Mouse (Mus musculus): Measurements from ENCODE around the gene Tmtc2.
"Not testable (repeated sequence)": the region's sequence is repeated elsewhere in the genome, so short reads cannot be mapped to it uniquely, and the experiment has no call there.

Tmtc2 gene

DNA sequence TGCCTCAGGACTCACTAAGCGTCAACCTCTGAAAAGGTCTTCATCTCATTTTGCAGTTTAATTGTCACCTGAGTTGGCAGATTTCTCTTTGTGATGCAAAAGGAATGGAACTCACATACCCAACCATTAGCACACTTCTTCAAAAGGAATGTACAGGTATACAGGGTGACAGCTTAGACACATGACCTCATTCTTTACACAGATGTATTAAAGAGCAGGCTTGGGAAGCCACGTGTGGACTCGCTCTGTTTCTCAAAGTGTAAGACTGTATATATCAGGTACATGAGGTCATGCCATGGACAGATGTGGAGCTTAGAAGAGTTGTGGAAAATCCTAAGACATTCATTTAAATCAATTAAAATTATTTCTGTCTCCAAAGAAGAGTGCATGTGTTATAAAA, 286.7 kb downstream of the Tmtc2 start:
- DNase-seq, result no peak

DNA sequence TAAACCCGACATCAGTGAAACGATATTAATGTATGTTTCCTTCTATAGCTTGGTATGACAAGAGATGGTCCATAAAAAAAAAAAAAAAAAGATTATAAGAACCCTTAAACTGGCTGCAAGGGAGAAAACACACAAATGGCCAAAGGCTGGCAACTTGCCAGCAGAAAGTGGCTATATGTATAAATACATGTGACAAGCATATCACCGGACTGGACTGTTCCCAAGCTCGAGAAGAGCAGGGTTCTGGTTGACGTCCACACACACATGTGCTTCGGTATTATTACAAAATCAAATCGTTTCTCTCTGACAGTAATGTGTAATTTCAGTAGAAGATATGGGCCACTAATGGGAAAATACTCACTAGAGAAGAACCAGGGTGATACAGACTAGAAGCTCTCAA, 287.2 kb downstream of the Tmtc2 start:
- DNase-seq, result no peak

GRCm38 (mm10) chr10:105286221-105286620, 288.0 kb downstream of the Tmtc2 start:
- no peak for DNase-seq

DNA sequence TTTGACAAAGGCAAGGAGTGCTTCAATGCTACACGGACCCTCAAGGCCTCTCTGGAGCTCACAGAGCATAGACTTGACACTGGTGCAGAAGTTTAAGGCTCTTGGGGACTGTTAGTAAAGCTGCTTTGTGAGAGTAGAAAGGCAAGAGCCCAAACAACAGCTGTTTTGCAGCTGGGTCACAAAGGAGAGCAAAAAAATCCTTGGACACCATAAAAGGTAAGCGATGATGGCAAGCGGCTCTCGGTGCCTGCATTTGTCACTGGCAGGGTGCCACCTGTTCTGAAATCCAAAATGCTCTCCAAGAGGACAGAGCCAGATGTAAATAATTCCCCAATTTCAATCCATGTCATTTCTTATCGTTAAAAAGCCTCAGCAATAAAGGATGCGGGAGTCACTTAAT, 290.1 kb downstream of the Tmtc2 start:
- no peak for DNase-seq

DNA sequence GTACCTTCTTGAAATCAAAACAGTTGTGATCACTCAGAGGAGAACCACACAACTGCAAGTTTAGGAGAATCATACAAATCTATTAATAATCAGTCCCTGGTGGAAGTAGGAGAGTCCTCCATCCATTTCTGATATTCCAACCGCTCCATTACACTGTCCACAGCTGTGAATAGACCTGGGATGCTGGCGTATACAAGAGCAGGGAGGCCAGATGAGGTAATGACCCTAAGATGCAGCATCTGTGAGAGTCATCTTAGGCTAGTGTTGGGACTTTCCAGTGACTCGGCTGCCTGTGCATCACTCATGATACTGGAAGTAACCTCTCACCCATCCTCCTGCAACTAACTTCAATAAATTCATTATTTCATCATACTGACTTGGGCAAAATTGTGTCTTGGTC, 293.3 kb downstream of the Tmtc2 start:
- DNase-seq, result no peak

DNA sequence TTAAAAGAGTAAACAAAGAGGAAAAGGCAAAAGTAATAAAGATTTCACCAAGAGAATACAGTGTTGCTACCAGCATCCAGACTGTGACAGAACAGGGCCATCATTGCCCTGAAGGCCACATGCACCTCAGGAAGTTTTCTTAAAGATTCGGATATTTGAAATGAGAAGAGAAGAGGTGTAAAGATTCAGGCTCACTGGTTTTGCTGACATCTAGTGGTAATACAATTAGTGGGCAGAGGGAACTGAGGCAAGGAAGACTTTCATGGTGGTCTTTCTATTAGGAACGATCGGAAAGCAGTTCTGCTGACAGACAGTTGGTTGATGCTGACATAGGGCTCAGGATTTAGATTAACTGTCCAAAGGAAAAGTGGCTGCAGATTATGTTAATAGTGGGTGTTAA, 314.2 kb downstream of the Tmtc2 start:
- peak; percentile 2 for DNase-seq

DNA sequence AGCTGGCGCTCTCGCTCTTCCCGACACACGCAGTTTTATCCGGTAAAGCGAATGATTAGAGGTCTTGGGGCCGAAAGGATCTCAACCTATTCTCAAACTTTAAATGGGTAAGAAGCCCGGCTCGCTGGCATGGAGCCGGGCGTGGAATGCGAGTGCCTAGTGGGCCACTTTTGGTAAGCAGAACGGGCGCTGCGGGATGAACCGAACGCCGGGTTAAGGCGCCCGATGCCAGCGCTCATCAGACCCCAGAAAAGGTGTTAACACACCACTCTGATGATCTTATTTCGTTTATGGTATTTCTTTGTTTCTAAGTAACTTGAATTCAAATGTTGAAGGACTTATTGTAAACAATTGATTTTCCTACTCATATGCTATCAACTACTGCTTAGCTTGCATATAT, 336.0 kb downstream of the Tmtc2 start:
- DNase-seq, result not testable (repeated sequence)

DNA sequence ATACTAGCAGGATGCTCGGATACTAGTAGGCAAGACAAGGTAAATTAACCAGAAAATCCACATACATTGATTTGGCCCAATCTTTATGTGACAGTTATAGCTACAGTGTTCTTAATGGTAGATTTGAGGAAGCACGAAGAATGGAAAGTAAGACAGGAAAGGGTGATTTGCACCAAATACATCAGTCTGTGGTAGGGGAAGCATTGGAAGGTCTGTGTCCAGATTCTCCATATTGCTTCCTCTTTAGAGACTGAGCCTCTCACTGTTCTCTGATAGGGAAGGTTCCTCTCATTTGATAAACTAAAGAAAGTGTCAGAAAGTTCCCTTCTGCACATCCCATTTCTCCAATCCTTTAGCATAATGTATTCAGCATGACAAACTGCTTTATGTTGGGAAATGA, 341.4 kb downstream of the Tmtc2 start:
- no peak for DNase-seq

GRCm38 (mm10) chr10:105230416-105230815, 343.8 kb downstream of the Tmtc2 start:
- DNase-seq, result no peak

- no peak for DNase-seq
These were observed 345.6 kb downstream of the Tmtc2 start for GRCm38 (mm10) chr10:105228623-105229022.

GRCm38 (mm10) chr10:105227631-105228030, 346.6 kb downstream of the Tmtc2 start:
- no peak for DNase-seq

DNA sequence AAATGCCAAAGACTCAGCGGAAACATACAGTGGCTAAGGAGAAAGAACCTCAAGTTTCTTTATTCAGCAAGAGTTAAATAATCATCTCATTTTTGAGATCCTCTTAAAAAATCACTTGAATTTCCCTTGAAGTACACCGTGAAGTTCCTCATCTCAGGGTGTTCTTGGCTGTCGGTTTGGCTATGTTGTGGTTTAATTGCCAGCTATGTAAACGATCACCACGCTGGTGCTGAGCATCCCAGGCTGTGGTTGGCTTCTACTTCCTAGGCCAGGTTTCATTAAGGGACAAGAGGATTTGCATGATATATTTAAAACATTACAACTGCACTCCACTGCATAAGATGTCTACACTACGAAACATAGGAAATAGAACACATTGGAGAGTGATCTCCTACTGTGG, 348.5 kb downstream of the Tmtc2 start:
- no peak for DNase-seq

GRCm38 (mm10) chr10:105222904-105223303, 351.3 kb downstream of the Tmtc2 start:
- no peak for DNase-seq

- DNase-seq, result no peak
These were observed 372.8 kb downstream of the Tmtc2 start for GRCm38 (mm10) chr10:105201491-105201890.

DNA sequence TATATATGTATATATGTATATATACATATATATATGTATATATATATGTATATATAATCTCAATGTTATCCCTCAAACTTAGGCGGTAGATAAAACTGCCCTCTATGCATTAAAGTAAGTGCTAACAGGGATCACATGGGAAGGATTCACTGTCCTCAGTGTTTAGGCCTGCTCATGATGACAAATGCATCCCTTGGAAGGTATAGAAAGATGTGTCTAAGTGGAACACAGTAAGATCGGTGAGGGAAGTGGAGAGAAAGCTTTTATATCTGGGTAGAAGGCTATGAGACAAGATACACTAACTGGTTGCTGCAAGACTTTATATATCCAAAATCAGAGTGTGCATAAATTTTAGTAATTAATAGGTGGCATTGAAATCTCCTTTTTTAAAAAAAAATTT, 373.6 kb downstream of the Tmtc2 start:
- DNase-seq, result no peak

DNA sequence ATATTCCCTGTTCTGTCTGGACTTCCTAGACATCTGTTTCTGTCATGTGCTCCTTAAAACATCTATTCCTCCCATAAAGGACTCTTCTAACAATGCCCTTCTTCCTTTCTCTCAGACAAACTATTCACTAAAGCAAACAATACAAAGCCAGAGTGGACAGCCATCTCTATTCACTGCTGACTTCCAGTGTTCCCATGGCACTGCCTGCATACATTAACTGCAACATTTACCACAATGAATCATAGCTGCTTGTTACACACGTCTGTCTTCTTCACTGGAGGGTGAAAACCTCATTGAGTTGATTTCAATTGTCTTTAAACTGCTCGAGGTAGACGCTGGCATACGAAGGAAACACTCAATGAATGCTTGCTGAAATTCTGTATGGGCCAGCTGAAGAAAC, 374.2 kb downstream of the Tmtc2 start:
- peak; percentile 51 for DNase-seq

GRCm38 (mm10) chr10:105199515-105199914, 374.7 kb downstream of the Tmtc2 start:
- DNase-seq, result no peak

DNA sequence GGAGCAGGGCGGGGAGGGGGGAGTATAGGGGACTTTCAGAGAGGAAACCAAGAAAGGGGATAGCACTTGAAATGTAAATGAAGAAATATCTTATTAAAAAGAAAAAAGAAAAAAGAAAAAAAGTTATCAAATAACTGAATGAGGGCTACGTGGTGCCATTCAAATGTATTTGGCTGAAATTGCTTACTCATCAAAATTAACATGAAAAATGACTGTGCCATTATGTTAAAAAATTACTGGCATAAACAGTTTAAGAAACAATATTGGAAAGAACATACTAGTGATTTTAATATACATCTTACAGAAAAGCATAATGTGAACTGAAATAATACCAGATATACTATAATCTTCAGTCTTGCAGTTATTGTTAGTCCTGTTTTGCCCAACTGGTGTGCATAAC, 378.9 kb downstream of the Tmtc2 start:
- no peak for DNase-seq

DNA sequence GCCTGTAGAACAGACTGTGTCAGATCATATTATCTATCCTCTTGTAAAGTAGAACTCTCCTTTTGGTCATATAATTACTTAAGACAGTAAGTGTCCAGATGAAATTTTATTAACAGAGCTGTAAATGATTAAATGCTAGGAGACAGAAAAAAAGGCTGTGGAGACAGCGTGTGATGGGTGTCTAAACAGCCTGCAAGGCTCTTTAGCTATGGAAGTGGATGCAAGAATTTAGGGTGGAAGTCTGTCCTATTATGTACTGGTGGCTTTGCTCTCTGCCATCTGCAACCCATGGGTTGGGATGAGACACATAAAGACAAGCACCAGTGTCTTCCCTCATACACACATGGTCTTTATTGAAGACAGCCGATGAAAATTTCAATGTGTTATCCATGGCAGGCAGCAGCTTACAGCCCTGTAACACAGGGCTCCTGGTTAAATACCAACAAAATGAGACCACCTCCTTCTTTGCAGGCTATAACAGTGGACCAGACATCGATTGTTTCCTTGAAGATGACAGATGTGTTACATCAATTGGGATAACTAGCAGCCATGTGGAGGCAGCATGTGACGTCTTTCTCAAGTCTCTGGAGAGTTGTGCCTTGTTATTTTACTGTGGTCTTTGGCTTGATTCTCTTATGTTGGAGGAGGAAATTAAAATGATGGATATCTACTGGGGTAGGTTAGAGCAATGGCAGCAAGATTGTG, 380.3 kb downstream of the Tmtc2 start:
- DNase-seq, result no peak

- no peak for DNase-seq
These were observed 382.2 kb downstream of the Tmtc2 start for GRCm38 (mm10) chr10:105192071-105192470.

GRCm38 (mm10) chr10:105189746-105190145, 384.5 kb downstream of the Tmtc2 start:
- DNase-seq, result no peak

DNA sequence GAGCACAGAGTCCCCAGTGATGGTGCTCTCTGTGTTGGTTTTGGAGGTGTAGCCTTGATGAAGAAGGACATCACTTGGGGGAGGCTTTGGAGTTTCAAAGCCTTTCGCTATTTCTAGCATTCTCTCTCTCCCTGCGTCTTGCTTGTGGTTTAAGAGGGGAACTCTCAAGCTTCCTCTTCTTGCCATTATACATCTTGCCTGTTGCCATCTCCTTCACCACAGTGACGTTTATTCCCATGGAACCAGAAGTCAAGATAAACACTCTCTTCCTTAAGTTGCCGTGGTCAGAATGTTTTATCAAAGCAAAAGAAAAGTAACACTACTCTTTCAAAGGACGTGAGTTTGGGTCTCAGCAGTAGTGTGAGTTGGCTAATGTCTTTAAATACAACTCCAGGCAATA, 387.6 kb downstream of the Tmtc2 start:
- DNase-seq, result no peak

- DNase-seq, result no peak
These were observed 405.7 kb downstream of the Tmtc2 start for GRCm38 (mm10) chr10:105168443-105169102.

GRCm38 (mm10) chr10:105165291-105165690, 409.0 kb downstream of the Tmtc2 start:
- no peak for DNase-seq

DNA sequence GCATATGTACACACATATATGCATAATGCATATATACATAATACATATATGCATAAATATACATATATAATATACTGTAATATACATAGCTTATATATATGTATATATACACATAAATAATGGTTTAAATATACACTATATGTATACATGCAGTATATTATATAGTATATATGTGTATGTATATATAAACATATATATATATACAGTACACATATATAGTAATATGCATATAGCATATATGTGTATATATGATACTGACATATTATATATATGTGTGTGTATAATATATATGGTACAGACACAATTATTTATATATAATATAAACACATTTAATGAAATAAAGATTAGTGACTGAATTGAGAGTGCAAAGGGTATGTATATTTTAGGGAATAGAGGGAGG, 420.5 kb downstream of the Tmtc2 start:
- DNase-seq, result no peak
